Mouse (Mus musculus) liver, embryonic 16.5 days (tissue): Measurements from ENCODE around the gene Adcyap1r1. TPM values are rescaled to one million over a fixed set of nuclear protein-coding genes. Genes with fewer than 3 reads are reported as not detected.

Source experiments
- ATAC-seq: fragments of 200-750 bp; cut with Nextera tagmentation; 2 replicates; pipeline ENCODE4 v1.8.0; 2017; ENCODE audit warnings: low read depth, mild to moderate bottlenecking, moderate number of reproducible peaks, moderate library complexity
- H3K27ac ChIP-seq: fragments of 300-500 bp; sonication (generic); 2 replicates; pipeline ENCODE4 v1.5.1; 2014; ENCODE audit warnings: mild to moderate bottlenecking, low read length
- H3K27me3 ChIP-seq: fragments of 300-500 bp; sonication (generic); 2 replicates; pipeline ENCODE4 v1.6.1; 2014; ENCODE audit warnings: low read depth, low read length, mixed read lengths; ENCODE audit not compliant: control insufficient read depth, insufficient read depth
- H3K36me3 ChIP-seq: fragments of 300-500 bp; sonication (generic); 2 replicates; pipeline ENCODE4 v1.6.1; 2014; ENCODE audit warnings: mild to moderate bottlenecking; ENCODE audit not compliant: control insufficient read depth, insufficient read depth
- H3K4me1 ChIP-seq: fragments of 300-500 bp; sonication (generic); 2 replicates; pipeline ENCODE4 v1.6.1; 2014; ENCODE audit warnings: low read depth, low read length, mixed read lengths; ENCODE audit not compliant: control insufficient read depth
- H3K4me2 ChIP-seq: fragments of 300-500 bp; sonication (generic); 2 replicates; pipeline ENCODE4 v1.6.1; 2014; ENCODE audit warnings: low read depth, low read length, mixed read lengths
- H3K4me3 ChIP-seq: fragments of 300-500 bp; sonication (generic); 2 replicates; pipeline ENCODE4 v1.5.1; 2014; ENCODE audit warnings: low read depth, mild to moderate bottlenecking, low read length
- H3K9ac ChIP-seq: fragments of 300-500 bp; sonication (generic); 2 replicates; pipeline ENCODE4 v1.6.1; 2014; ENCODE audit warnings: low read depth, low read length
- H3K9me3 ChIP-seq: fragments of 300-500 bp; sonication (generic); replicated peaks from 2 replicates; pipeline ENCODE4 v1.6.1; 2016; ENCODE audit warnings: low read length; ENCODE audit not compliant: control insufficient read depth
- WGBS: fragments of 180-500 bp; shearing (Covaris S2); extraction: QIAGEN DNeasy Blood & Tissue Kit; methylation state at CpG from one replicate; pipeline ENCODE4 v1.1.7; 2014; ENCODE audit not compliant: insufficient replicate concordance; 5-methylcytosine and 5-hydroxymethylcytosine counted together
- polyA plus RNA-seq: library from polyadenylated mRNA; unstranded; fragments of >200 nt; fragmentation: Nextera tagmentation; extraction: Ambion mirVana; gene quantifications from 2 replicates; pipeline ENCODE4 v1.2.1, GENCODE M21; 2015

Gene Adcyap1r1
- polyA plus RNA-seq, 1 experiment from 2014 or later: 0.09 TPM

- no peak overlapping the region for H3K4me3 ChIP-seq
- no peak overlapping the region for H3K9ac ChIP-seq
- peaks cover 4% of the 10 kb centered on the region; the same call in 1 of the 2 replicates for H3K27me3 ChIP-seq
- H3K36me3 ChIP-seq: no peaks in the 10 kb centered on the region
- H3K27ac ChIP-seq: no peak overlapping the region
- H3K9me3 ChIP-seq: no peaks in the 10 kb centered on the region
- H3K4me2 ChIP-seq: no peak overlapping the region
- ATAC-seq: no peak
- WGBS: 63% methylated on average over 20 of the region's 20 CpGs
- no peaks in the 10 kb centered on the region for H3K4me1 ChIP-seq
These were observed 8.0 kb downstream of the Adcyap1r1 start for GRCm38 (mm10) chr6:55459545-55460397.

GRCm38 (mm10) chr6:55461141-55461540 is 9.4 kb downstream of the Adcyap1r1 start:
- Histone ChIP-seq H3K4me3 (no peak overlapping the region), H3K4me1 (no peaks in the 10 kb centered on the region), H3K4me2 (no peak overlapping the region), H3K36me3 (no peaks in the 10 kb centered on the region), H3K9me3 (no peaks in the 10 kb centered on the region), H3K9ac (no peak overlapping the region), H3K27me3 (no peaks in the 10 kb centered on the region), H3K27ac (no peak overlapping the region)
- 34% methylated on average over 5 of the region's 5 CpGs for WGBS
- ATAC-seq: no peak

- Histone ChIP-seq H3K4me1 (no peaks in the 10 kb centered on the region), H3K9ac (no peak overlapping the region), H3K27me3 (no peaks in the 10 kb centered on the region), H3K27ac (no peak overlapping the region), H3K4me3 (no peak overlapping the region), H3K9me3 (no peaks in the 10 kb centered on the region), H3K4me2 (no peak overlapping the region), H3K36me3 (no peaks in the 10 kb centered on the region)
- WGBS: 63% methylated on average over 2 of the region's 2 CpGs
- ATAC-seq: no peak
These were observed 9.9 kb downstream of the Adcyap1r1 start for GRCm38 (mm10) chr6:55461678-55462077.

- no peak overlapping the region for H3K4me3 ChIP-seq
- no peak overlapping the region for H3K4me2 ChIP-seq
- WGBS: 74% methylated on average over 1 of the region's 1 CpGs
- H3K9ac ChIP-seq: no peak overlapping the region
- no peaks in the 10 kb centered on the region for H3K27me3 ChIP-seq
- H3K27ac ChIP-seq: no peak overlapping the region
- no peaks in the 10 kb centered on the region for H3K9me3 ChIP-seq
- no peaks in the 10 kb centered on the region for H3K4me1 ChIP-seq
- H3K36me3 ChIP-seq: no peaks in the 10 kb centered on the region
- ATAC-seq: no peak
These were observed 10.6 kb downstream of the Adcyap1r1 start for GRCm38 (mm10) chr6:55462394-55462793.

GRCm38 (mm10) chr6:55463966-55464365 is 12.2 kb downstream of the Adcyap1r1 start:
- no peak overlapping the region for H3K4me2 ChIP-seq

GRCm38 (mm10) chr6:55465311-55465710 is 13.5 kb downstream of the Adcyap1r1 start:
- no peak overlapping the region for H3K4me3 ChIP-seq
- H3K27ac ChIP-seq: no peak overlapping the region
- no peak overlapping the region for H3K9ac ChIP-seq
- no peaks in the 10 kb centered on the region for H3K27me3 ChIP-seq
- no peak overlapping the region for H3K4me2 ChIP-seq
- H3K9me3 ChIP-seq: no peaks in the 10 kb centered on the region
- no peaks in the 10 kb centered on the region for H3K4me1 ChIP-seq
- no peaks in the 10 kb centered on the region for H3K36me3 ChIP-seq
- no peak for ATAC-seq
- WGBS: 59% methylated on average over 4 of the region's 4 CpGs

More at GRCm38 (mm10) chr6:55463966-55464365, 12.2 kb downstream of the Adcyap1r1 start:
- H3K9me3 ChIP-seq: no peaks in the 10 kb centered on the region
- H3K4me3 ChIP-seq: no peak overlapping the region
- H3K36me3 ChIP-seq: no peaks in the 10 kb centered on the region
- WGBS: 56% methylated on average over 7 of the region's 7 CpGs
- no peaks in the 10 kb centered on the region for H3K4me1 ChIP-seq
- no peak overlapping the region for H3K9ac ChIP-seq
- no peaks in the 10 kb centered on the region for H3K27me3 ChIP-seq
- no peak overlapping the region for H3K27ac ChIP-seq
- no peak for ATAC-seq

GRCm38 (mm10) chr6:55466301-55466761 is 14.6 kb downstream of the Adcyap1r1 start:
- Histone ChIP-seq H3K36me3 (no peaks in the 10 kb centered on the region), H3K4me3 (no peak overlapping the region), H3K4me1 (no peaks in the 10 kb centered on the region), H3K27ac (no peak overlapping the region), H3K4me2 (no peak overlapping the region), H3K9ac (no peak overlapping the region), H3K27me3 (no peaks in the 10 kb centered on the region), H3K9me3 (no peaks in the 10 kb centered on the region)
- ATAC-seq: no peak

GRCm38 (mm10) chr6:55470691-55471090 is 18.9 kb downstream of the Adcyap1r1 start:
- no peaks in the 10 kb centered on the region for H3K36me3 ChIP-seq
- no peak for ATAC-seq
- no peaks in the 10 kb centered on the region for H3K4me1 ChIP-seq
- H3K4me2 ChIP-seq: no peak overlapping the region
- no peak overlapping the region for H3K4me3 ChIP-seq
- no peak overlapping the region for H3K27ac ChIP-seq
- no peaks in the 10 kb centered on the region for H3K27me3 ChIP-seq
- H3K9me3 ChIP-seq: no peaks in the 10 kb centered on the region
- WGBS: 65% methylated on average over 5 of the region's 5 CpGs
- H3K9ac ChIP-seq: no peak overlapping the region

- WGBS: 51% methylated on average over 2 of the region's 2 CpGs
- ATAC-seq: no peak
- Histone ChIP-seq H3K36me3 (no peaks in the 10 kb centered on the region), H3K9ac (no peak overlapping the region), H3K9me3 (no peaks in the 10 kb centered on the region), H3K4me1 (no peaks in the 10 kb centered on the region), H3K4me2 (no peak overlapping the region), H3K27me3 (no peaks in the 10 kb centered on the region), H3K27ac (no peak overlapping the region), H3K4me3 (no peak overlapping the region)
These were observed 20.6 kb downstream of the Adcyap1r1 start for GRCm38 (mm10) chr6:55472381-55472780.
